Mouse (Mus musculus): ENCODE data around the gene Serpinb6e.

The Serpinb6e gene

DNA sequence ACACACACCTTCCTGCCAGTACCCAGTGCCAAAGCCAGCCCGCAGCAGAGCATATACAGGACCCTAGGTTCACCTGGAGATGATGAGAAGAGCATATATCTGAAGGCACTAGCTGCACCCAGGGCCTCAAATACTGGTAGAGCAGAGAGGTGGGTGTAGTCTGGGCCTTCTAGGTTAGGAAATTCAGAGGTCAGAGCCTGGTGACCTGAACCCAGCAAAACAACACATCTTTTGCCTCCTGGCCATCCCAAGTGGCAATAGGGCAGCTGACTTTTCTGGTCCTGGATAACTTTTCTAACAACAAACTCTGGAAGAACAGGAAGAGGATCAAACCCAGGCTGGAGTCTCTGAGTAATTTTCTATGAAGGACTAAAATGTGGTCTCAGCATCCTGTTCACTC lies at the start of gene Serpinb6e:
Gene Serpinb6e (minus strand): TSS at position 101 of the 400 bp plus-strand sequence.
- no peak for DNase-seq

DNA sequence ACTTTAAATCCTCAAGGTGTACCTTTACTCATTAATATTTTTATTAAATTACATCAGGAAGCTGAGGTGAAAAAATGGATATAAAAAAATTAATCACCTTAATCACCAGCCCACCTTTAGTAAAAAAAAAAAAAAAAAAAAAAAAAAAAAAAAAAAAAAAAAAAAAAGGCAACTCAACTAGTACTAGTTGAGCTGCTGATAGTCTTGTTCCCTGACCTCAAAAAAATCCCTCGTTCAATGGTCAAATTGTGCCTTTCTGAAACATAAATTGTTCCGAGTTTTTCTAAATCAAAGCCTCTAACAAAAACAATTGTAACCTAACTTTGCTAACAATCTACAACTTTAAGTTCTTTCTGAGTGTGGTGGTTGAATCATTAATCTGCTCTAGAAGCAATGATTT lies 12.5 kb downstream of the Serpinb6e start:
- DNase-seq: no peak

DNA sequence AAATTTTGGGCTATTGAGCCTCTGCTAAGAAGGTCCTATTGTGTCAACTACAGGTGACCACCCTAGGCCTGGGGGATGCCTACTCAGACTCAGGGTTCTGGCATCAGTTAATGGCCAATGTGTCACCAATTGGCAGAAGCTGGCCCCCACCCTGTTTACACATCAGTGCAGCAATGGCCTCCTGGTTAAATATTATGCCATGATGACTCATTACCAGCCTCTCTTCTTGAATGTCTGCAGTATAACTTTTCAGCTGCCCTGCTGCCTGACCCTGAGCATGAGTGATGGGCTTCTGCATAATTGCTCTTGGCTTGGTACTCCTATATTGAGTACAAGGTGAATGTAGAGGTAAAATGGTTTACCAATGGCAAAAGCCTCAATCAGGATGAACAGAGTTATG lies 19.8 kb downstream of the Serpinb6e start:
- DNase-seq: no peak

DNA sequence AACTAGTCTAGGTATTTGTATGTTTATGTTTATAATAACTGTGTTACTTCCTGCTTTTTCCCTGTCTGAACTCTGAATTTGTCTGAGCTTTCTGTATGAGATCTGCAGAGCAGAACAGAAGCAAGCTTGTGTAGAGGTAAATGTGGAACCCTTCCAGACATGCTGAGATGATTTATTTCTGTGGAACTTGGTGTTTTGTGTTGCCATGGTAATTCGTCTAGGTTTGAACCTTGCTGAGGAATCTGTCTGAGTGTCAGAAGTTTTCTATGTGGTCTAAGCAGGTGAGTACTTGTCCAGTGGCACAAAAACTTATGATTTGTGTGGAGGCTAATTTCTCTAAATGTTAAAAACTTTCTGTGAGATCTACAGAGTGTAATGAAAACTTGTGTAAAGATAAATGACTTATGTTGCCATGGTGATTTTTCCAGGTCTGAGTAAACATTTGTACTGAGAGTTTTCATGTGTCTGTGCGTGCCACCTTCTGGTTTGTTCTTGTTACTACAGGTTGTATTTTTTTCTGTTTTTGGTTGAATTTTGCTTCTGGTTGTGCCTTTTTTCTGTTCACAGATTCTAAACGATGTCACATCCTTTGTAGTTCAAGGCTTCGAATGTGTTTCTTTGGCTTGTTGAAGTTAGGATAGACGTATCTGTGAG lies 21.6 kb downstream of the Serpinb6e start:
- DNase-seq: no peak

All from kidney, postnatal 4 days (tissue).